Mouse (Mus musculus) macrophage (primary cell): ENCODE results near the gene Sox1. TPM values are rescaled to one million over a fixed set of nuclear protein-coding genes. Genes with fewer than 3 reads are reported as not detected.

ENCODE experiments used
- H3K27ac ChIP-seq: fragments of 350-480 bp; formaldehyde crosslinking; 2 replicates; pipeline ENCODE4 v1.9.0; 2021
- H3K36me3 ChIP-seq: fragments of 350-480 bp; formaldehyde crosslinking; 2 replicates; pipeline ENCODE4 v1.9.0; 2021; ENCODE audit errors: inconsistent target
- H3K4me3 ChIP-seq: fragments of 350-480 bp; formaldehyde crosslinking; 2 replicates; pipeline ENCODE4 v1.9.0; 2021; ENCODE audit errors: inconsistent target
- H3K79me2 ChIP-seq: fragments of 350-480 bp; formaldehyde crosslinking; 2 replicates; pipeline ENCODE4 v1.9.0; 2021; ENCODE audit errors: inconsistent target
- WGBS: methylation state at CpG from one replicate; pipeline ENCODE4 v1.1.7; 2026; ENCODE audit warnings: inconsistent platforms; ENCODE audit not compliant: missing documents; 5-methylcytosine and 5-hydroxymethylcytosine counted together
- polyA plus RNA-seq: library from polyadenylated mRNA; stranded (reverse); fragments of 250-400 nt; gene quantifications from 3 replicates; pipeline ENCODE4 v1.2.4, GENCODE M21; 2018; ENCODE audit warnings: inconsistent platforms
- total RNA-seq, 78 experiments: library from RNA; depleted of rRNA; stranded (reverse); fragments of 250-400 nt; gene quantifications; 1 replicate in 9 of 78; 2 replicates in 24 of 78; 3 replicates in 43 of 78; 4 replicates in 2 of 78; pipeline ENCODE4 v1.2.4; 2018; ENCODE audit warnings: inconsistent platforms in 56 of 78

Sox1 gene
- total RNA-seq (2018; cell fraction: chromatin; rRNA removed), result not detected
- not detected for total RNA-seq (2018; cell fraction: cytosol; rRNA removed)
- total RNA-seq (2018; cell fraction: nucleus; rRNA removed), result not detected
- polyA plus RNA-seq, result not detected in 3 replicates

DNA sequence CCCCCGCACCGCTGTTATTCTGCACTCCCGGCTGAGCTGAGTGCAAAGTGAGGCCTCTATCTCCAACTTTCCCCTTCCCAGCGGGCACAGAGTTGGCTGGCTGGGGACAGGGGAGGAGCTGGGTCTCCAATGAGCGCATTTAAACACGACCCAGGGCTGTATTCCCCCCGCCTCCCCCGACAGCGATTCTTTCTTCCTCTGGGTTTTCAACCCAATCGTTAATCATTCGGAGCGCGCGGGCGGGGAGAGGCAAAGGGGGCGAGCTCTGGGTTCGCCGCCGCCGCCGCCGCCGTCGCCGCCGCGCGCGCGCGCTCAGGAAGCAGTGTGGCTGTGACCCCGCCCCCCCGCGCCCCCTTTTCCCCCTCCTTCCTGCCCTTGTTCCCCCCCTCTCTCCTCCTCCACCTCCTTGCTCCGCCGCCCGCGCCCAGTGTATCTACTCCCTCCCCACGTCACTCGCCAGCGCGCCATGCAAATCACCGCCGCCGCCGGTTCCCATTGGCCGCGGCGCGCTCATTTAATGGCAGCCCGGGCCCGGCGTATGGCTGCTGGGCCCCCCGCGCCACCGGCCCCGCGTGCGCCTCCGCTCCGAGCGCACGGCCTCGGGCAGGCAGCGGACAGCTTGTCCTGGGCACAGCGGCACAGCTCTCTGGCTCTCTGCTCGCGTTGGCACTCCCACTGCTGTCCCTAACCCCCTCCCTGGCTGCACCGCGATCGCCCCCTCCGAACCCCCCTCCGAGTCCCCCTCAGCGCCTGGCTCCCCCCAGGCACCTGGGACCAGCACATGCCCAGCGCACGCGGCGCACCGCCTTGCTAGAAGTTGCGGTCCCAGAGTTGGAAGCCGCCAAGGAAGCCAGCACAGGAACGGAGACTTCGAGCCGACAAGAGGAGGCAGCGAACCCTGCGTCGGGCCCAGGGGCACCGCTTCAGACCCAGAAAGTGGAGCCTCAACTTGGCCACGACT lies at the start of gene Sox1:
Gene Sox1 (plus strand): TSS at position 225 of the 961 bp plus-strand sequence.
- WGBS, result 3% methylated on average over 62 of the region's 89 CpGs
- Histone ChIP-seq H3K4me3 (no peak within 1 kb of the TSS), H3K36me3 (no peaks in the 10 kb centered on the region)

DNA sequence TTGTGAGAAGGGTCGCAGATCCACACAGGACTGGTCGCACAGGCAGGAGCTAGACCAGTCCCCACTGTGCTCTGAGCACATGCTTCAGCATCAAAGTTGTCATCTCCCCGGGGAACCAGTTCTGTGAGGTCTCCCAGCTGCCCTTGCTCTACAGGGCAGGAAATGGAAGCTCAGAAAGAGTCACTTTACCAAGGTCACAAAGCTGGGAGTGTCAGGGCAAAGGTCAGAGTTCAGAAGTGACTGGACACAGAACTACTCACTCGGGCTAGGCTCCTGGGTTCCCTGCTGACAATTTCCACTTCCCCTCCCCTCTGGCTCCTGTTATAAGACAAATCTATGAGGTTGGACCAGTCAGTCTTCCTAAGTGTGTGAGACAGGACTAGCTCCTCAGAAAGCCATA lies 49.2 kb upstream of the Sox1 start:
- 79% methylated on average over 4 of the region's 4 CpGs for WGBS
- no peaks in the 10 kb centered on the region for H3K79me2 ChIP-seq
- no peak overlapping the region for H3K4me3 ChIP-seq
- H3K27ac ChIP-seq, result no peak overlapping the region
- no peaks in the 10 kb centered on the region for H3K36me3 ChIP-seq

More for the DNA sequence above, at the start of gene Sox1:
- H3K27ac ChIP-seq, result no peak within 1 kb of the TSS
- no peaks in the 10 kb centered on the region for H3K79me2 ChIP-seq

DNA sequence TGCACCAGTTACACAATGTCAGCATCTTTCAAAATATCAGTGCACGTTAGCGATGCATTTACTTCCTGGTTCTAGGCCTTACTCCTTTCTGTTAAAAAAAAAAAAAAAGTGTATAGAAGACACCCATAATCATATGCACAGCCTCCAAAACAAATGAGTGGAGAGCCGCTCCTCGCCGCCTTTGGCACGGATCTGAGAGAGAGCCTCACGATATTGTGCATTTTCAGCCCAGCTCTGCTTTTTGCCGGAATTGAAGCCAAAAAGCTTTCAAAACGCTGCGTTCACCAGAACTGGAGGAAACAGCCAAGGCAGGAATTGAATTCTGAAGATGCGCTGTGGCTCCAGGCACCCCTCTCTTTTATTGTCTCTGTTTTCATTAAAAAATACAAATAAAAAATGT lies 48.2 kb upstream of the Sox1 start:
- H3K4me3 ChIP-seq, result no peak overlapping the region
- H3K36me3 ChIP-seq, result no peaks in the 10 kb centered on the region
- H3K79me2 ChIP-seq, result no peaks in the 10 kb centered on the region
- 89% methylated on average over 11 of the region's 11 CpGs for WGBS
- H3K27ac ChIP-seq, result no peak overlapping the region

DNA sequence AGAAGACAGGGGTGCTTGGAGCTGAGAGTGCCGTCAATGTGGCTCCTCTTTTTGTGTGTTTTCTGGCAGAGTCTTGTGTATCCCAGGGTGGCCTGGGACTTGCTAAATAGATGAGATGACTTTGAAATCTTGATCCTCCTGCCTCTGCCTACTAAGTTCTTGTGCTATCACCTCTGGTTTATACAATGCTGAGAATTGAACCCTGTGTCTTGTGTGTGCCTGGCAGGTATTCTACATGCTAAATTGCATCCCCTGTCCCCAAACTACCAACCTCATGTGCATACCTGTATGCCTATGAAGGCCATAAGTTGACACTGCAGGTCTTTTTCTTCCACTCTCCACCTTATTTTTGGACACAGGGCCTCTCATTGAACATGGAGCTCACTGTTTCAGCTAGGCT lies 46.8 kb upstream of the Sox1 start:
- Histone ChIP-seq H3K27ac (no peak overlapping the region), H3K36me3 (no peaks in the 10 kb centered on the region), H3K4me3 (no peak overlapping the region), H3K79me2 (no peaks in the 10 kb centered on the region)
- 94% methylated on average over 1 of the region's 1 CpGs for WGBS

DNA sequence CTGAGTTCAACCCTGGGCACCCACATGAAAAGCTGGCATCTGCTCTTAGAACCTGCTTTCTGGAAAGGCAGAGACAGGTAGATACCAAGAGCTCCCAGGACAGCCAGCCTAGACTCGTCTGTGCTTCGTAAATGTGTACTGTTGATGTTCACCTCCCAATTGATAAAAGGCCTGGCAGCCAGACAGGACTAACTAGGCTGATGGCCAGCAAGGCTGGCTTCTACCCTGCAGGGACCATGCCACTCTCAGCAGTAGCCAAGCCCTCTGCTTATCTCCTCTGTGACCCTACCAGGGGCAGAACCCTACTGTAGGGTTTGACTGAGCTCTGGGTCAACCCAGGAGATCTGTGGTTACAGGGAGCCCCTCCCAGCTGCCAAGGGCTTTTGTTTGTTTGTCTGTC lies 45.5 kb upstream of the Sox1 start:
- H3K79me2 ChIP-seq, result no peaks in the 10 kb centered on the region
- no peak overlapping the region for H3K27ac ChIP-seq
- H3K36me3 ChIP-seq, result no peaks in the 10 kb centered on the region
- H3K4me3 ChIP-seq, result no peak overlapping the region
- 74% methylated on average over 2 of the region's 2 CpGs for WGBS

GRCm38 (mm10) chr8:12351121-12351520 lies 44.0 kb upstream of the Sox1 start:
- H3K27ac ChIP-seq, result no peak overlapping the region

DNA sequence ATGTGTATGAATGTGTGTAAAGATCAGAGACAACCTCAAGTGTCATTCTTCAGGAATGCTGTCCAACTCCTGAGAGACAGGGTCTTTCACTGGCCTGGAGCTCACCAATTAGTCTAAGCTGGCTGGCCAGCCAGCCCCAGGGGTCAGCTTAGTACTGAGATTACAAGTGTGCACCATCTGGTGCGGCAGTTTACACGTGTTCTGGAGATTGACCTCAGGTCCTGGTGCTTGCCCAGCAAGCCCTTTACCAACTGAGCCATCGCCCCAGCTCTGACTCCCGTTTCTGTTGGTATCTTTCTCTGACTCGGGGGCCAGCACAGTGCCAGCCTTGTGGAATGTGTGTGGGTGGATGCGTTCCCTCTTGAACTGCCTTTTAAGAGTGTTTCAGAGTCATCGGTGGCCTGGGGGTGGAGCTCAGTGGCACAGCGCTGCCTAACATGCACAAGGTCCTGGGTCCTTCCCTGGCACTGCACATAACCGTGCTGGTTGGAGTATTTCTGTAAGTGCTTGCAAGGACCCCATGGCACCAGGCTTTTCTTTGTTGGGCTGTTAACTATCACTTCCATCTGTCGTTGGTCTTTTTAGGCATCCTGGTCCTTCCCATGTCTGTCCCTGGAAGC lies 40.6 kb upstream of the Sox1 start:
- WGBS, result 82% methylated on average over 10 of the region's 10 CpGs
- Histone ChIP-seq H3K79me2 (no peaks in the 10 kb centered on the region), H3K36me3 (no peaks in the 10 kb centered on the region), H3K27ac (no peak overlapping the region), H3K4me3 (no peak overlapping the region)

More at GRCm38 (mm10) chr8:12351121-12351520, 44.0 kb upstream of the Sox1 start:
- Histone ChIP-seq H3K4me3 (no peak overlapping the region), H3K79me2 (no peaks in the 10 kb centered on the region), H3K36me3 (no peaks in the 10 kb centered on the region)

GRCm38 (mm10) chr8:12368161-12368560 lies 26.9 kb upstream of the Sox1 start:
- H3K79me2 ChIP-seq, result no peaks in the 10 kb centered on the region
- no peak overlapping the region for H3K27ac ChIP-seq
- H3K4me3 ChIP-seq, result no peak overlapping the region
- H3K36me3 ChIP-seq, result no peaks in the 10 kb centered on the region
- 82% methylated on average over 7 of the region's 7 CpGs for WGBS

DNA sequence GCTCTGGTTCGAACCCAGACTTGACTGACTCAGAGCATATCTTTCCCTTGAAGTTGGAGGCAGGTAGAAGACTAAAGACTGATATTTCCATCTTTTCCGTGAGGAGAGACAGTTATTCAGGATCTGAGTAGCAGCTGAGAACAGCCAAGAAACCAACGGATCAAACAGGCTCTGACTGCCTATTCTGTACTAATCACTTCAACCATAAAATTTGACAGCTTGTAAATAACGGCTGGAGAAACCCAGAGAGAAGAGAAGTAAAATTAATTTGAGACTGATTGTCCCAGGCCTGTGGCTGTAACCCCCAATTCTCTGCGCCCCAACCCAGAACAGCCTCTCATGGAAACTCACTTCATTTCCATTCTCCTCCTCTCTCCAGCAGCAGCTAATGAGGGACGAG lies 26.2 kb upstream of the Sox1 start:
- Histone ChIP-seq H3K79me2 (no peaks in the 10 kb centered on the region), H3K36me3 (no peaks in the 10 kb centered on the region), H3K27ac (no peak overlapping the region), H3K4me3 (no peak overlapping the region)
- WGBS, result 72% methylated on average over 6 of the region's 6 CpGs

DNA sequence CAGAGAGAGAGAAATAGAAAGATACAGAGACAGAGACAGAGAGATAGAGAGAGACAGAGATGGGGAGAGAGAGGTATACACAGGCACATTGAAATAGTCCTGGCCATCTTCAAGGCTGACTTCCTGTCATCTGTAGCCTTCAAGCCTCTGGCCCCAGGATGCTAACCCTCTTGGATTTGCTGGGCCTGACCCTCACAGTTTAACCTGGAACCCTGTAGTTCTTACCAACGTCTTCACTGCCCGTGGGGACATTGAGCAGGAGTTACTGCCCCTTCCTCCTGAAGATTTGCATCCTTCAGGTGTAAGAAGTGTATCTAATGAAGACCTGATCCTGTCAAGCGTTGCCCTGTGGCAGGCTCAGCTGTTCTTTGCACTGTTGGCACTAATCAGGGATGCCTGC lies 14.0 kb upstream of the Sox1 start:
- 69% methylated on average over 3 of the region's 3 CpGs for WGBS
- Histone ChIP-seq H3K4me3 (no peak overlapping the region), H3K36me3 (no peaks in the 10 kb centered on the region), H3K79me2 (no peaks in the 10 kb centered on the region), H3K27ac (no peak overlapping the region)

DNA sequence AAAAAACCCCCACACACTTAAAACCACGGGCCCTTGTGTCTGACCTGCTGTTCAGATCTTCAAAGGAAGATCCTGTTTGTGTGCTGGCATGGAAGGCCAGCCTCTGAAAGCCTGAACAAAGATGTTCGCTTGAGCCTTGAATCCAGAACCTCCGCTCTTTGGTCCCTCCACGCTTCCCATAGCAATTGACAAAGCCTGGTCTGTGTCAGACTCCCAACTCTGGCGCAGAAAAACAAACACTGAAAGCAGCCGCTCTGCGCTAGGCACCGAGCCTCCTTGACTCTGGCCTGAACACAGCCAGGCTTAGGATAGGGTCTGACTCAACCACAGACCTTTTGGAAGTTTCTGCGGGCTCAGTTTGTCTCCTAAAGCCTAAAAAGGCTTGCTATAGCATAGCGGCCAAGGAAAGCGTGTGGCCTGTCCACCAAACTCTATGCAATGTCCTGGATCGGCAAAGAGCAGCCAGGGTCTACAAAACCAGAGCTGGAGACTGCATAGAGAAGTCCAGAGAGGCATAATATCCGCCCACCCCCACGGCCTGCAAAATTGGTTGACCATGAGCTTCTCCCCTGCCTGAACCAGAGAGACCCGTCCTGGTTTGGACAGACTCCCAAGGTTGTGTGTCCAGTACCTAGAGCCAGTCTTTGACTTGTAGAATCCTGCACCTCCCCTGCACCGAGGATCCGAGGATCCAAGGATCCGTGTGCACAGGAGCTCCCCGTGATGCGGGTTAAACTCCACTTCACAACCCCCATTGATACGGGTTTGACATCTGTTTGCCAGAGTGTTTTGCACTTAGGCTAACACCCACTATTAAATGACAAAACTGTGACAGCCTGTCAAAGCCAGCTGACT lies 12.2 kb upstream of the Sox1 start:
- Histone ChIP-seq H3K27ac (no peak overlapping the region), H3K4me3 (no peak overlapping the region), H3K36me3 (no peaks in the 10 kb centered on the region), H3K79me2 (no peaks in the 10 kb centered on the region)
- WGBS, result 11% methylated on average over 21 of the region's 21 CpGs

DNA sequence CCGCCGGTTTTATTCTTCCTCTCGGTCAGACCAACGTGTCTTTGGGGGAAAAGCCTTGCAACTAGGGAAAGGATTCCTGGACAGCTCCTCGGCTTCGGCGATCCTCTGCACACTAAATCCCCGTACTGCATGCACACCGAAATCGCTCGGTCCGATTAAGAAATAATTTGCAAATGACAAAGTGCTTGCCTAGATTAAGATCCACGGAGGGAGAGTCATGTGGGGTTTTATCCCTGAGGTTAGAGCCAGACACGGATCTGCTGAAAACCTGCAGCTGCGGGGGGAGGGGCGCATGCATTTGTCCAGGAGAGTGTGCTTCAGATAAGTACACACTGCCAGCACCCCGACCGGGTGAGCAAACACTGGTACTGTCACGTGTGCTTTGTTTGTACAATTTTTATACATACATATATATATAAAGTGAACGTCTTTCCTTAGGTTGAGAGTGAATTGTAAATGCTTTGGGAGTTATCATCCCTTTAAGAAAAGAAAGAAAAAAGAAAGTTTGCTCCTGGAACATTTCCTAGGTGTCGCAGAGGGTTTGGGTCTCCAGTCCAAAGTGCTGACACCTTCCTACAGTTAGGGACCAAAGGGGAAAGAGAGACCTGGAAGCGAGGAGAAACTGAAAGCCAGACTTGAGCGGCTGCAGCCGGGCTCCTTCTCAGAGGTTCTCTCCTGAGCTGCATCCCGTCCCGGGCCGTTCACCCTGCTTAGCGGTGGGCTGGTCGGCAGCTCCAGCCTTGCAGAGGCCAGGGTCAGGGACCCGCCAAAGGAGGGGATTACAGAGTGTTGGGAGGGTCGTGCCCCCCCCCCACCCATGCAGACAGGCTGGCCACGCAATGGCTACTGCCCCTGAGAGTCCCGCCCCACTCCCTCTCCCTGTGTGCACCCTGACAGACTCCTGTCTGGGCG lies 10.9 kb upstream of the Sox1 start:
- no peaks in the 10 kb centered on the region for H3K79me2 ChIP-seq
- no peaks in the 10 kb centered on the region for H3K36me3 ChIP-seq
- 5% methylated on average over 34 of the region's 34 CpGs for WGBS
- no peak overlapping the region for H3K27ac ChIP-seq
- H3K4me3 ChIP-seq, result no peak overlapping the region

- no peak overlapping the region for H3K4me3 ChIP-seq
- no peaks in the 10 kb centered on the region for H3K36me3 ChIP-seq
- no peaks in the 10 kb centered on the region for H3K79me2 ChIP-seq
- WGBS, result 2% methylated on average over 54 of the region's 57 CpGs
- H3K27ac ChIP-seq, result no peak overlapping the region
Observed at GRCm38 (mm10) chr8:12384996-12385685, 10.0 kb upstream of the Sox1 start.
